Mouse (Mus musculus) liver, embryonic 11.5 days (tissue): ENCODE measurements at regions not wholly inside any gene's neighbourhood (a gene's known extent, or its start where the extent isn't known, plus 50 kb on each side); places are given as distances from the start of the nearest gene placed in this dataset.

Experiments used
- ATAC-seq: fragments of 200-750 bp; cut with Nextera tagmentation; replicated peaks from 2 replicates; pipeline ENCODE4 v1.8.0; 2017; ENCODE audit warnings: moderate number of reproducible peaks, mild to moderate bottlenecking, moderate TSS enrichment, moderate library complexity; ENCODE audit not compliant: low FRiP score
- DNase-seq: peaks from one replicate; pipeline ENCODE4 v3.0.0-alpha.2; 2017; ENCODE audit warnings: low spot score
- H3K27ac ChIP-seq: fragments of 300-500 bp; sonication (generic); 2 replicates; pipeline ENCODE4 v1.5.1; 2014; ENCODE audit warnings: mild to moderate bottlenecking, low read depth, low read length, control low read depth
- H3K27me3 ChIP-seq: fragments of 300-500 bp; sonication (generic); replicated peaks from 2 replicates; pipeline ENCODE4 v1.6.1; 2014; ENCODE audit warnings: low read length, mixed read lengths; ENCODE audit not compliant: control insufficient read depth, insufficient read depth
- H3K36me3 ChIP-seq: fragments of 300-500 bp; sonication (generic); 2 replicates; pipeline ENCODE4 v1.6.1; 2014; ENCODE audit warnings: mild to moderate bottlenecking, low read length, moderate library complexity, mixed read lengths; ENCODE audit not compliant: control insufficient read depth, insufficient read depth
- H3K4me1 ChIP-seq: fragments of 300-500 bp; sonication (generic); replicated peaks from 2 replicates; pipeline ENCODE4 v1.6.1; 2014; ENCODE audit warnings: low read length, mixed read lengths; ENCODE audit not compliant: control insufficient read depth, insufficient read depth
- H3K4me2 ChIP-seq: fragments of 300-500 bp; sonication (generic); 2 replicates; pipeline ENCODE4 v1.6.1; 2014; ENCODE audit warnings: mild to moderate bottlenecking, control low read depth, moderate library complexity
- H3K4me3 ChIP-seq: fragments of 300-500 bp; sonication (generic); 2 replicates; pipeline ENCODE4 v1.5.1; 2014; ENCODE audit warnings: low read depth, low read length, control low read depth
- H3K9ac ChIP-seq: fragments of 300-500 bp; sonication (generic); 2 replicates; pipeline ENCODE4 v1.6.1; 2014; ENCODE audit warnings: low read depth, low read length, control low read depth
- H3K9me3 ChIP-seq: fragments of 300-500 bp; sonication (generic); 2 replicates; pipeline ENCODE4 v1.6.1; 2016; ENCODE audit warnings: low read length, inconsistent platforms, mixed read lengths; ENCODE audit not compliant: control insufficient read depth
- WGBS: fragments of 180-500 bp; shearing (Covaris S2); extraction: QIAGEN DNeasy Blood & Tissue Kit; methylation state at CpG from one replicate; pipeline ENCODE4 v1.1.7; 2014; 5-methylcytosine and 5-hydroxymethylcytosine counted together

DNA sequence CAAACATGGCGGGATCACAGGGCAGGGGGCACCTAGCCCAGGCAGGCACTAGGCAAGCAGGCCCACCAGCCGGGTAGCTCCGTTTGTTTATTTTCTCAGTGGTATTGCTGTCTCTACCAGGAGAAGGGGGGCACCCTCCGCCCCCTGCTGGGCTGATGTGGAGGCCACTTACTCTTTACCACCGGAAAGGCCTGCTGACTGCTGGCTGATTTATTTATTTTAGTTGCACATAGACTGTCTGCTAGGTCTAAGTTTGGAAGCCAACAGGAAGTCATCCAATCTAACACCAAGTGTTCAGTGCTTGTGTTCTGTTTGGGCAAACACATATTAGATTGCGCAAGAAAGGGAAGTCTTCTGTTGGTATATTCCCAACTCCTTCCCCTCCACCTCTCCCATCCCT, 128.6 kb downstream of the Dact1 start:
- H3K27ac ChIP-seq: no peak overlapping the region; the same call in 1 of the 2 replicates
- ATAC-seq (0 out of 2 replicates have a peak, but pooled peaks have one; percentile 29), DNase-seq (peak; percentile 48)
- H3K27me3 ChIP-seq: no peaks in the 10 kb centered on the region
- H3K4me2 ChIP-seq: no peak overlapping the region
- no peak overlapping the region for H3K4me3 ChIP-seq
- H3K36me3 ChIP-seq: no peaks in the 10 kb centered on the region
- 28% methylated on average over 6 of the region's 6 CpGs for WGBS
- no peaks in the 10 kb centered on the region for H3K9me3 ChIP-seq
- no peak overlapping the region for H3K9ac ChIP-seq
- H3K4me1 ChIP-seq: 0 out of 2 replicates have a peak, but pooled peaks cover 4% of the 10 kb centered on the region

DNA sequence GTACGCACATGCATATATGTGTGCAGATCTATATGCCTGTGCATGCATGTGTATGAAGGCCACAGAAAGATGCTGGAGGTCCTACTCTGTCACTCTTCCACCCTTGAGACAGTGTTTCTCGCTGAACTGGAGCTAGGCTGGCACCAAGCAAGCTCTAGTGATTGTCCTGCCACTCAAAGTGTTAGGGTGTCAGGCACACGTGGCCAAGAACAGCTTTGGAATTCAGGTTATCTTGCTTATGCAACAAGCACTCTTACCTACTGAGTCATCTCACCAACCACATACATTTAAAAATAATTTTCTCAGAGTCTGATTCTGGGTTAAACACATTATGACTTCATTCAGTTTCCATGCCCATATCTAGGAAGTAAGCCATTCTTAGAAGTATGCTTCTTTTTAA, 131.2 kb downstream of the Dact1 start:
- no peak overlapping the region for H3K27ac ChIP-seq
- WGBS: 74% methylated on average over 3 of the region's 3 CpGs
- DNase-seq (no peak), ATAC-seq (no peak)
- H3K36me3 ChIP-seq: no peaks in the 10 kb centered on the region
- no peaks in the 10 kb centered on the region for H3K27me3 ChIP-seq
- no peak overlapping the region for H3K4me2 ChIP-seq
- no peak overlapping the region for H3K4me3 ChIP-seq
- H3K9me3 ChIP-seq: no peaks in the 10 kb centered on the region
- H3K9ac ChIP-seq: no peak overlapping the region
- H3K4me1 ChIP-seq: 0 out of 2 replicates have a peak, but pooled peaks cover 2% of the 10 kb centered on the region

DNA sequence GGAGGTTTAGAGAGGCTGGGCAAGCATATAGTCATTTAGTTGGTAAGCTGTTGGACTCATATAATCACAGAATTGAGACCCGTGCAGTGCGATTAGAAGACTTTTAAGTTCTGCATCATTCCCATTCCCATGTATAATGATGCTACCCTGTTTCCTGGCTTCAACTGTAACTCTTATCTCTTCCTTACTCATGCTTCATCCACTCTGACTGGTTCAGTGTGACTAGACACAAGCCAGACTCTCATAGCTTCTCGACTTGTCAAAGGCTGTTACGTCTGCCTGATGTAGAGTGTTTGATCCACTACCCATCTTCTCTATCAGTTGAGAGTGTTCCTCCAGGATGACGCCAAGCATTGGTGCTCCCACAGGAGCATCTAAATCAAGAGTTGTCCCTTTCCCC, 131.6 kb downstream of the Dact1 start:
- 56% methylated on average over 5 of the region's 5 CpGs for WGBS
- Histone ChIP-seq H3K27ac (no peak overlapping the region), H3K9me3 (no peaks in the 10 kb centered on the region), H3K36me3 (no peaks in the 10 kb centered on the region), H3K4me1 (0 out of 2 replicates have a peak, but pooled peaks cover 2% of the 10 kb centered on the region), H3K4me3 (no peak overlapping the region), H3K27me3 (no peaks in the 10 kb centered on the region), H3K4me2 (no peak overlapping the region), H3K9ac (no peak overlapping the region)
- no peak for ATAC-seq
- no peak for DNase-seq

DNA sequence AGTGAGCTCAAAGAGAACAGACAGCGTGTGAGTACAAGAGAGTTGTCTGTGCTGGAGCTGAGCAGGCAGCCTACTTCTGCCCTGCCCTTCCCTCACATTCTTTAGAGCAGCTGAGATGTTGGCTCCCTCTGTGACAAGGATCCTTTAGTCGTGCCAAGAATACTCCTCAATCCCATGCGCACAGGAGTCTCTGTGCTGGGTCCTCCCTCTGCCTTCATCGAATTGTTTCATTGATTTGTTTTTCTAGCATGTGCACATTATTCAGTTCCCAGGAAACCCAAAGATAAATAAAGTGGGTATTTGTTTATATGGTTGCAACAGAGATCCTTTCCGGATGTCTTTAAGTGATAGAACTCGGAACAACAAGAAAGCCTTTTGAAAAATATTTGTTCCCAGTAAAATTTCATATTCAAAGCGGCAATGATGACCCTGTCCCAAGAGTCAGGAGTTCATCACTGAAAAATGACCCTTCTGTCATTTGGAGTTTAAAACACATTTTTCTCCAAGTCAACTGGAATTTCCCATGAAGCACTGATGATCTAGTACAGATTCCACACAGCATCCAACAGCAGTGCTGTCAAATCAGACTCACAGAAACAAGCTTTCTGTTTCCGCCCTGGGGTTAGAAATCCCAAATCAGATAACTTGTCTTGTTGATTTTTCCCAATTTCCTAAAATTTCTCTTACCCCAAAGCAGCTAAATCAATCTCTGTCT, 136.7 kb downstream of the Dact1 start:
- Histone ChIP-seq H3K36me3 (no peaks in the 10 kb centered on the region), H3K27me3 (no peaks in the 10 kb centered on the region), H3K9me3 (no peaks in the 10 kb centered on the region), H3K4me1 (no peaks in the 10 kb centered on the region), H3K4me3 (no peak overlapping the region), H3K9ac (no peak overlapping the region), H3K4me2 (no peak overlapping the region), H3K27ac (no peak overlapping the region)
- 70% methylated on average over 8 of the region's 8 CpGs for WGBS
- ATAC-seq (no peak), DNase-seq (no peak)

DNA sequence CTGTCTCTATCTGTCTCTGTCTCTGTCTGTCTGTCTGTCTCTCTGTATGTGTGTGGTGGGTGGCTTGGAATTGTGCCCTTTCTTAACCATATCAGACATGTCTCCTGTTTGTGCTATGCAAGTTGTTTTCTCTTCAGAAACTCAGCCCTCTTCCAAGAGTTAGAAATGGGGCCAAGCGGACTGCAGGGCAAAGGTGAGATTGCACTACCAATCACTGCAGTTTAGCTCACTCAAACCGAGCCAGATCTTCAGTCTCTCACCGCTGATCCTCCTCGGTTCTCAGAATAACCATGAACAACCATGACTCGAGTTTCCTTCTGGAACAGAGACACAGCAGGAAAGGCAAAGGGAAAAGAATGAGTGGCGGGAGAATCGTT, 137.2 kb downstream of the Dact1 start:
- Histone ChIP-seq H3K27me3 (no peaks in the 10 kb centered on the region), H3K27ac (no peak overlapping the region), H3K4me2 (no peak overlapping the region), H3K4me3 (no peak overlapping the region), H3K4me1 (no peaks in the 10 kb centered on the region), H3K9ac (no peak overlapping the region), H3K9me3 (no peaks in the 10 kb centered on the region), H3K36me3 (no peaks in the 10 kb centered on the region)
- ATAC-seq (no peak), DNase-seq (no peak)
- 47% methylated on average over 7 of the region's 7 CpGs for WGBS

DNA sequence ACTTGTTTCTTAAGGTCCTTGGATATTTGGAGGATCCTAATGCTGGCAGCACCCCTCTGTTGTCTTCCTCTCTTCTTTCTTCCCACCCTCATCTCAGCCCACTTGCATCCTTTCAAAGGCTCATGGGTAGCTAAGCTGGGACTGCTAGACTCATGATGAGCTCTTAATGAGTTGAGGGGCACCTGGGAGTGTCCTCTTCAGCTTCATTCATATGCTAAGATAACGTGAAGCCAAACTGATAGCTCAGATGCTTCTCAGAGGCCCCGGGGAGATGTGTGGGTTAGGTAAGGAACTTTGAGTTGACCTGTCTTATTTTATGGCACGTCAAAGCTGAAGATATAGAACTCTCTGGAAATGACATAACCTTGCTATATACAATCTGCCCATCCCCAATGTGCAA, 139.3 kb downstream of the Dact1 start:
- Histone ChIP-seq H3K9me3 (no peaks in the 10 kb centered on the region), H3K27ac (no peak overlapping the region), H3K4me1 (no peaks in the 10 kb centered on the region), H3K36me3 (no peaks in the 10 kb centered on the region), H3K4me3 (no peak overlapping the region), H3K9ac (no peak overlapping the region), H3K4me2 (no peak overlapping the region), H3K27me3 (no peaks in the 10 kb centered on the region)
- 55% methylated on average over 3 of the region's 3 CpGs for WGBS
- DNase-seq (no peak), ATAC-seq (no peak)

DNA sequence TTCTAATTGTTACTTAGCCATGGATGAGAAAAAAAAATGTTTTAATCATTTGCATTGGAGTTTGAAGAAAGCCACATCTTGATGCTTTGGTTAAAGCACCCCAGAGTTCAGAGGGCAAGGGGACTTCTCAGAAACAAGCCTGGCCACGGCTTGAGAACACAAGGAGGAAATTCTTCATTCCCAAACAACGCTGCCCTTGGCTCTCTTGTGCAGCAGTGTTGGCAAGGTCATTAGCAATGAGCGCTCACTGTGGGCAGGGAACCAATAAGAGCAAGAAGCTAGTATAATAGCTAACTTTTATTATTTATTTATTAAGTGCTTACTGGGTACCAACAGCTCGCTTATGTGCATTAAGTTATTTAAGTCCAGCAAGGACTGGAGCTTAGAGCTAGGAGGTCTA, 140.4 kb downstream of the Dact1 start:
- Histone ChIP-seq H3K27me3 (no peaks in the 10 kb centered on the region), H3K36me3 (no peaks in the 10 kb centered on the region), H3K9me3 (no peaks in the 10 kb centered on the region), H3K4me1 (no peaks in the 10 kb centered on the region), H3K9ac (no peak overlapping the region), H3K4me3 (no peak overlapping the region), H3K4me2 (no peak overlapping the region), H3K27ac (no peak overlapping the region)
- WGBS: 67% methylated on average over 4 of the region's 4 CpGs
- ATAC-seq: no peak
- no peak for DNase-seq

DNA sequence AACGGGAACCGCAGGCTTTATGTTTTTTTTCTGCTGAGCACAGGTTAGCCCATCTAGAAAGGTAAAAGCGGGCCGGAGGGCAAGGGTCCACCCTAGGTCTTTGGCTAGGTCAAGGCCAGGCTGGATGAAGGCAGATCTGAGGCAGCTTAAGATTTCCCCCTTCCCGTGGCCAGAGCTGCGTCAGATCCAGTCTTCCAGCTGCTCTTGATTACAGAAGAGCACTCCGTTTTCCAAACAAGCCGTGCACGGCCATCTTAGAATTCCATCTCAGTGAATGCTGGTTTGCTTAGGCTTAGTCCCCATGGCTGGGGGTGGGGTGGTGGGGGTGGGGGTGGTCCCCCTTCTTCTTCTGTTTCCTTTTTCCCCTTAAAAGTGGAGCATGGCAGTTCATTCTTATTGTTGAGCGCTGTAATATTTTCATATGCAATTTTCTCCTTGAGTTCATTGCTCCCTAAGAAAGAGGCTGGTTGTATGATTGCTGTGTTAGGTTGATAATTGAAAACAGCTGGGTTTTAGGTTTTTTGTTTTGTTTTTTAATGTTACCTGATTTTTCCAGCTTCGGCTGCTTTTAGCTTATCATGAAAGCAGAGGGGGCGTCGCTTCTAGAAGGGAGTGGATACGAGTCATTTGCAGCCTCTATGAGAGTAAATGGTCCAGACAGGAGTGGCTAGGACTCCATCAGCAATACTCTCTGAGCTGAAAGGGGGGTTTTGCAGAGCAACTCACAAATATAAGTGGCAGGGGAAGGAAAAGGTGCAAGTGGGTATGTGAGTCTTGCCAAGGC, 141.2 kb downstream of the Dact1 start:
- no peak overlapping the region for H3K4me2 ChIP-seq
- no peaks in the 10 kb centered on the region for H3K9me3 ChIP-seq
- no peak for DNase-seq
- H3K27ac ChIP-seq: no peak overlapping the region
- ATAC-seq: no peak
- no peak overlapping the region for H3K4me3 ChIP-seq
- no peak overlapping the region for H3K9ac ChIP-seq
- WGBS: 72% methylated on average over 14 of the region's 14 CpGs
- H3K36me3 ChIP-seq: no peaks in the 10 kb centered on the region
- H3K27me3 ChIP-seq: no peaks in the 10 kb centered on the region
- no peaks in the 10 kb centered on the region for H3K4me1 ChIP-seq

DNA sequence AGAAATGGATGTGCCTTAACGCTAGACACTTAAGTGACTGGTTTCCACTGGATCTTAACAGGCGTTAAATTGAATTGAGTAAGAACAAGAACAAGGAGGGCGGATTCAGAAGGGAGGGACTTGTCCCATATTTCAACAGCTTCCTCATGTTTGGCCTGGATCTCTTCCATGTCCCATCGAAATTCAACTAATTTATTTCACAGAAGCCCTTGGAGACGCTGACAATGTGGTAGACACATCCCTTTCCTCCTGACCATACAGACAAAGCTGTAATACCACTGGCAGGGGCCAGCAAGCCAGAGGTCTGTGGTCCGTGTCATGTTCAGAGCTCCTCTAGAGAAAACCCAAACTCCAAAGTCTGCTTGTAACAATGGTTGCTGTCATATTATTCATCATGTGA, 147.2 kb downstream of the Dact1 start:
- no peaks in the 10 kb centered on the region; the same call in 1 of the 2 replicates for H3K27me3 ChIP-seq
- no peak overlapping the region for H3K27ac ChIP-seq
- no peaks in the 10 kb centered on the region for H3K4me1 ChIP-seq
- H3K4me3 ChIP-seq: no peak overlapping the region
- H3K36me3 ChIP-seq: no peaks in the 10 kb centered on the region
- DNase-seq (no peak), ATAC-seq (no peak)
- no peak overlapping the region for H3K4me2 ChIP-seq
- no peak overlapping the region for H3K9ac ChIP-seq
- 77% methylated on average over 6 of the region's 6 CpGs for WGBS
- no peaks in the 10 kb centered on the region for H3K9me3 ChIP-seq
